In the genomic region with DNA sequence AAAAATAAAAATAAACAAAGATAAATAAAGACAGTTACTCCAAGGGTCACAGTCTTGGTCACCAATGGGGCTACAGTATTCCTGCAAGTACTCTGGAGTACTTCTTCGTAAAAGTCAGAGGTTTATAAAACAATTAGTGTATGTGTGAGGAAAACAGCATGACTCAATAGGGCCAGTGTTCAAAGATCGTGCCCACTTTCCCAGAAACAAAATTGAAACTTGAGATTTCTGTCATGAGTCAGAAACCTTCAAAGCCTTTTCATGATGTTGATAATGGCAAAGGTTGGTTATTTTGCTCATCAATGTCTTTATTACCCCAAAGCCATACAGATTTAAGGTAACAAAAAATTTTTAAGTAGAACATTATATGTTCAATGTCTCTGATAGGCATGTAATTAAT, we compare ENCODE assay signal across 20 mouse cellular contexts. TPM values are rescaled to one million over a fixed set of nuclear protein-coding genes. Genes with fewer than 3 reads are reported as not detected.
"Had no signal": no experiment of that assay in that cellular context is flagged by ENCODE, and none has a peak within 500 bp of the region (broad histone marks: within the 10 kb centered on the region; RNA-seq: fewer than 3 reads in every experiment).

No protein-coding gene starts in this region.

- H3K4me3 ChIP-seq: liver, embryonic 15.5 days; lung, embryonic 15.5 days; midbrain, embryonic 10.5 days; midbrain, embryonic 12.5 days; neural tube, embryonic 12.5 days had no signal

- H3K9me3 ChIP-seq: liver, embryonic 15.5 days; lung, embryonic 15.5 days; midbrain, embryonic 10.5 days; midbrain, embryonic 12.5 days; neural tube, embryonic 12.5 days had no signal

- H3K9ac ChIP-seq: liver, embryonic 15.5 days; liver, postnatal 0 days; lung, embryonic 15.5 days; midbrain, embryonic 12.5 days; neural tube, embryonic 12.5 days had no signal

- DNase-seq: liver, postnatal 0 days; lung, adult 2 months; lung, postnatal 4 days; midbrain, embryonic 14.5 days; right cerebral cortex, postnatal 25 days; right cerebral cortex, postnatal 4 days; spleen, adult 18-20 months; thymus, postnatal 25 days; thymus, postnatal 4 days had no signal

- H3K4me1 ChIP-seq: midbrain, embryonic 10.5 days; midbrain, embryonic 12.5 days; neural tube, embryonic 12.5 days had no signal

- H3K4me2 ChIP-seq: liver, embryonic 15.5 days; lung, embryonic 15.5 days; midbrain, embryonic 12.5 days; neural tube, embryonic 12.5 days had no signal

- H3K36me3 ChIP-seq: liver, embryonic 15.5 days; lung, embryonic 15.5 days; midbrain, embryonic 10.5 days; midbrain, embryonic 12.5 days; neural tube, embryonic 12.5 days had no signal

- ATAC-seq: liver, postnatal 0 days; lung, postnatal 0 days; midbrain, embryonic 16.5 days had no signal

- H3K27me3 ChIP-seq: liver, embryonic 15.5 days; lung, embryonic 15.5 days; midbrain, embryonic 12.5 days; neural tube, embryonic 12.5 days had no signal

- H3K27ac ChIP-seq: liver, embryonic 15.5 days; lung, embryonic 15.5 days; midbrain, embryonic 10.5 days; midbrain, embryonic 12.5 days; neural tube, embryonic 12.5 days had no signal

RNA-seq across cellular contexts. Expression of a gene that starts 53.1 kb away (rescaled TPM):
- total RNA-seq: megakaryocyte-erythroid progenitor cell, adult 5-6 weeks had no signal
- polyA plus RNA-seq: liver, embryonic 15.5 days; liver, postnatal 0 days; lung, postnatal 0 days; midbrain, embryonic 10.5 days; midbrain, embryonic 12.5 days; midbrain, embryonic 14.5 days; midbrain, embryonic 16.5 days; neural tube, embryonic 12.5 days; neural tube, embryonic 14.5 days; stomach, embryonic 14.5 days; stomach, embryonic 16.5 days had no signal
